ENCODE assay signal across 8 mouse cellular contexts in the genomic region with DNA sequence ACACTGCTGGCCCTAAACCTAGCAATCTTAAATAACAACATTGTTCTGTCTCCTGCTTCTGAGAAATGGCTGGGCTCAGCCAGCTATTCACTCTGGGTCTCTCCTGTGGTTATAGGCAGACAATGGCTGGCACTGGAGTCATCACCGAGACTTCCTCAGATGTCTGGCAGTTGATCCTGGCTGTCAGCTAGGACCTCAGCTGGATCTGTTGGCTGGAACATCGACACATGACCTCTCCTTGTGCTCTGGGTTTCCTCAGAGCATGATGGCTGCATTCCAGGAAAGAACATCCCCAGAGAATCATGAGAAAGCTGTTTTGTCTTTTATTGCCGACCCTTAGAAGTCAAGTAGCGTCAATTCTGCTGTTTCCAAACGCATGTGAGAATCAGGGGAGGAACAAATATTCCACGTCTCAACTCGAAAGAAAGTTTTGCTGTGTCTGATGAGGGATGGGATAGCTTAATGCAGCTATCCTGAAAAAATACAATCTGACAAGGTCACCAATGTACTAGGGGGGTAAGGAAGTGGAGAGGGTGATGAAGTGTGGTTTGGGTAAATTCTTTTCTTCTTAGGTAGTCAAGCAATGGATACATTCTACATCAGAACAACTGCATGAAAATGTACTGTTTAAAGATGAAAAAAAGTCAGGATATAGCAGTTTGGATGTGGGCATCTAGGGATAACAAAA.
DNase-seq lines count a peak whose midpoint lies in the region; ATAC-seq and TF ChIP-seq lines count a peak whose summit lies in the region.

No protein-coding gene starts in this region.

- no peak for TF ChIP-seq CTCF in brain, embryonic 14.5 days (IDR thresholded peaks at IDR 0.05; ENCODE audit: borderline replicate concordance, extremely low read depth, insufficient read depth, insufficient read length)

- intact Hi-C loops in left cerebral cortex, postnatal 4 days (cut with DNase I): no loop called here
- intact Hi-C loops in left cerebral cortex, postnatal 36 days (cut with DNase I): no loop called here

- peak; percentile 85 for DNase-seq in left cerebral cortex, postnatal 4 days
- DNase-seq in left cerebral cortex, adult 18-20 months (ENCODE audit: low spot score in 2 of 2): no peak
- peak; percentile 65 for DNase-seq in brain, embryonic 14.5 days (ENCODE audit: low read depth)
- peak; percentile 77 to 87 for DNase-seq in kidney, postnatal 25 days
- peak; percentile 16 for DNase-seq in yolk sac, embryonic 10.5 days (ENCODE audit: low spot score)
- DNase-seq in urinary bladder, postnatal 25 days (ENCODE audit: low spot score): no peak
- DNase-seq in left cerebral cortex, postnatal 36 days (ENCODE audit: low spot score in 2 of 2): no peak

- no peaks in the 10 kb centered on the region for H3K27me3 ChIP-seq in heart, embryonic 12.5 days (replicated peaks)

- no peak overlapping the region for H3K9ac ChIP-seq in heart, embryonic 12.5 days

- no peak for TF ChIP-seq POLR2A in brain, embryonic 14.5 days (IDR thresholded peaks at IDR 0.05; ENCODE audit: borderline replicate concordance, extremely low read depth, insufficient read depth, insufficient read length, poor library complexity, severe bottlenecking)

- H3K36me3 ChIP-seq in heart, embryonic 12.5 days: no peaks in the 10 kb centered on the region

- H3K4me3 ChIP-seq in heart, embryonic 12.5 days: no peak overlapping the region

- 32% methylated on average over 7 of the region's 7 CpGs for WGBS in heart, embryonic 12.5 days

- no peak overlapping the region for H3K4me2 ChIP-seq in heart, embryonic 12.5 days

- no peak overlapping the region for H3K27ac ChIP-seq in heart, embryonic 12.5 days (ENCODE audit: poor library complexity, severe bottlenecking)

- peaks cover 11% of the 10 kb centered on the region; the same call in 1 of the 2 replicates for H3K4me1 ChIP-seq in heart, embryonic 12.5 days (replicated peaks)

- ATAC-seq in heart, embryonic 12.5 days (ENCODE audit: insufficient number of reproducible peaks, low FRiP score): peak; percentile 77

- no peaks in the 10 kb centered on the region for H3K9me3 ChIP-seq in heart, embryonic 12.5 days (replicated peaks)

Comparison
In these comparisons a context has a peak if more than half of its experiments do, and no peak if none do; other contexts are left out.
1. DNase-seq: peak in left cerebral cortex, postnatal 4 days (single experiment), brain, embryonic 14.5 days (single experiment), kidney, postnatal 25 days (2 of 2) and yolk sac, embryonic 10.5 days (single experiment); none in left cerebral cortex, adult 18-20 months (0 of 2), urinary bladder, postnatal 25 days (single experiment) and left cerebral cortex, postnatal 36 days (0 of 2).